Mouse (Mus musculus) kidney, adult 2 months (tissue): ENCODE data around the gene Rasgef1a.

Experiments
- CTCF ChIP-seq: fragments of 200-500 bp; conservative IDR thresholded peaks from 2 replicates; pipeline ENCODE4 v1.5.1; 2011; ENCODE audit warnings: low read depth, mild to moderate bottlenecking, control low read depth, low read length, moderate library complexity, mixed read lengths; ENCODE audit not compliant: insufficient read depth, insufficient read length
- POLR2A ChIP-seq: fragments of 200-500 bp; IDR thresholded peaks from one replicate; pipeline ENCODE4 v1.6.1; 2011; ENCODE audit warnings: low read depth, low read length, control low read depth

DNA sequence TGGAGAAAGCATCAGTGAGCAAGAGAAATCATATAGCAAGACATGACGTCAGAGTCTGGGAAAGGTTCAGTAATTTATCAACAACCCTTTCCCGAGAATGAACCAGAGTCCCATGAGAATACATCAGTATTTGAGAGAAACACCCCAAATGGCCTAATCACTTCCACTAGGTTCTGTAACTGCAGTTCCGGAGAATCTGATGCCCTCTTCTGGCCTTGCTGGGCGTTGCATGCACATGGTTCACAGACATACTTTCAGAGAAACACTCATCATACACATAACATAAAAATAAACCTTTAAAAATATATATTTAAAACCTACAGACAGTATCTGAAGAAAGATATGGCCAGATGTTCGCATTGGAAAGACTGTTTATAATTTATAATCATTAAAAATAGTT, 3.9 kb upstream of the Rasgef1a start:
- peak; percentile 57 for TF ChIP-seq CTCF
- TF ChIP-seq POLR2A = no peak
